In the genomic region with DNA sequence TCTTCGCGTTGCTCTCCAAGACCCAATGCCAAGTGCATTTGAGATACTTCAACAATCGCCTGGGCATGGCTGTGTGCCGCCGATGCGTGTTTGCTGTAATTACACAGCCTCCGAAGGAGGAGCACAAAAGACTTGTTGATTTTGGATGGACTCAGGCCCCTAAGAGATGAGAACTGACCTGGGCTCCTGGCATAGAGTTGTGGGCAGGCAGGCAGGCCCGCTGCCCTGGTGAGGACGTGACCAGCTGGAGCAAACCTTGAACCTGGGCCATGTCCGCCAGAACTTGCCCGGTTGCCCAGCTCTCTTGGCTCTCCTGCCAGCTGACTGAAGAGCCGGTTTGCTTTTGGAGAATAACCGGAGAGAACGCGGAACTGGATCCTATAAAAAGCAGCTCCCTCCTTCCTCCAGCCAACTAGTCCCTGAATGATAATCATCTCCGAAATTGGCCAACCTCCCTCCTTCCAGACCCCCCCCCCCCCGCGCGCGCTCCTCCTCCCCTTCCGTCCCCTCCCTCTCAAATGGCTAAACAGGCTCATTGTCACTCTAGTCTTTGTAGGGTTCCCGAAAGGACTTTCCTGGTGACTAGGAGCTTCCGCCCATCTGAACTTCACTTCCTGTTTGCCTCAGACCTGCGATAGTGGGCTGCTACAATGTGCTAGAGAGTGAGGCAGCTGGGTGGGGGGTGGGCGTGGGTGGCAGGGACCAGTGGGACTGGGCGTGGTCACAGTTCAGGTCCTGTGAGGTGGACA, we compare ENCODE assay signal across 10 mouse cellular contexts.
DNase-seq lines count a peak whose midpoint lies in the region; ATAC-seq and TF ChIP-seq lines count a peak whose summit lies in the region.
"Had no signal": no experiment of that assay in that cellular context is flagged by ENCODE, and none has a peak within 500 bp of the region (broad histone marks: within the 10 kb centered on the region; RNA-seq: fewer than 3 reads in every experiment).

No protein-coding gene starts in this region.

- intact Hi-C loops in left cerebral cortex, adult 2 months (cut with DNase I): no loop called here
- intact Hi-C loops in gastrocnemius, adult 2 months (cut with DNase I): no loop called here

- H3K27ac ChIP-seq in left cerebral cortex, adult 2 months: 0 out of 2 replicates have a peak overlapping the region, but pooled peaks have one; percentile 13
- peak overlapping the region; percentile 67 for H3K27ac ChIP-seq in gastrocnemius, adult 2 months
- no peak overlapping the region for H3K27ac ChIP-seq in lung, postnatal 0 days (ENCODE audit: low read length)
- no peak overlapping the region for H3K27ac ChIP-seq in midbrain, embryonic 11.5 days (ENCODE audit: low read depth, low read length)
- H3K27ac ChIP-seq: neural tube, embryonic 13.5 days had no signal

- no peak for TF ChIP-seq CTCF in left cerebral cortex, adult 2 months (IDR thresholded peaks at IDR 0.05)
- no peak for TF ChIP-seq CTCF in gastrocnemius, adult 2 months (IDR thresholded peaks at IDR 0.05)
- no peak for TF ChIP-seq CTCF in lung, postnatal 0 days (IDR thresholded peaks at IDR 0.05)

- 40% methylated on average over 21 of the region's 26 CpGs for WGBS in lung, postnatal 0 days
- WGBS in midbrain, embryonic 11.5 days: 82% methylated on average over 26 of the region's 26 CpGs

- no peaks in the 10 kb centered on the region for H3K9me3 ChIP-seq in lung, postnatal 0 days (ENCODE audit: low read length)
- H3K9me3 ChIP-seq in midbrain, embryonic 11.5 days (ENCODE audit: control insufficient read depth, low read length): no peaks in the 10 kb centered on the region
- H3K9me3 ChIP-seq: neural tube, embryonic 13.5 days had no signal

- H3K4me1 ChIP-seq in lung, postnatal 0 days (ENCODE audit: insufficient read depth, low read depth, low read length): 0 out of 2 replicates have a peak, but pooled peaks cover 3% of the 10 kb centered on the region
- H3K4me1 ChIP-seq in midbrain, embryonic 11.5 days (ENCODE audit: control insufficient read depth, insufficient read depth, low read length): no peaks in the 10 kb centered on the region

- no peaks in the 10 kb centered on the region for H3K36me3 ChIP-seq in lung, postnatal 0 days (ENCODE audit: insufficient read depth, low read length)
- H3K36me3 ChIP-seq in midbrain, embryonic 11.5 days (ENCODE audit: control insufficient read depth, insufficient read depth, low read length): no peaks in the 10 kb centered on the region
- H3K36me3 ChIP-seq: neural tube, embryonic 13.5 days had no signal

- peak in 1 of 2 experiments; percentile 22 for DNase-seq in left cerebral cortex, adult 2 months (ENCODE audit: extremely low spot score in 1 of 2, low spot score in 2 of 2)
- DNase-seq in left cerebral cortex, adult 9 months (ENCODE audit: low spot score in 2 of 2): no peak
- DNase-seq in adrenal gland, postnatal 36 days: peak; percentile 36 to 61
- DNase-seq in gastrocnemius, adult 2 months: peak; percentile 78
- peak; percentile 53 for DNase-seq in kidney, adult 9 months
- peak; percentile 68 for DNase-seq in lung, postnatal 0 days (ENCODE audit: low spot score)
- DNase-seq in thymus, postnatal 36 days: no peak
- DNase-seq in midbrain, embryonic 11.5 days (ENCODE audit: low spot score, missing footprints): no peak

- ATAC-seq in lung, postnatal 0 days: peak; percentile 75
- ATAC-seq in midbrain, embryonic 11.5 days (ENCODE audit: low FRiP score): no peak
- ATAC-seq: Patski had no signal

- H3K9ac ChIP-seq in lung, postnatal 0 days (replicated peaks; ENCODE audit: low read depth): no peak overlapping the region
- H3K9ac ChIP-seq in midbrain, embryonic 11.5 days (ENCODE audit: low read length): no peak overlapping the region
- H3K9ac ChIP-seq: neural tube, embryonic 13.5 days had no signal

- no peaks in the 10 kb centered on the region for H3K27me3 ChIP-seq in lung, postnatal 0 days (replicated peaks; ENCODE audit: insufficient read depth, low read length)
- H3K27me3 ChIP-seq in midbrain, embryonic 11.5 days (ENCODE audit: control insufficient read depth, insufficient read depth, low read length): no peaks in the 10 kb centered on the region
- H3K27me3 ChIP-seq: Patski had no signal

- H3K4me2 ChIP-seq in lung, postnatal 0 days (replicated peaks; ENCODE audit: low read depth, low read length): peak overlapping the region; percentile 27; the same call in 1 of the 2 replicates
- H3K4me2 ChIP-seq in midbrain, embryonic 11.5 days: no peak overlapping the region
- H3K4me2 ChIP-seq: neural tube, embryonic 13.5 days had no signal

- TF ChIP-seq EP300 in lung, postnatal 0 days (IDR thresholded peaks at IDR 0.05): 0 out of 2 replicates have a peak, but pooled peaks have one; percentile 40

- peak overlapping the region; percentile 6; the same call in 1 of the 2 replicates for H3K4me3 ChIP-seq in left cerebral cortex, adult 2 months
- peak overlapping the region; percentile 60 for H3K4me3 ChIP-seq in gastrocnemius, adult 2 months
- H3K4me3 ChIP-seq in lung, postnatal 0 days (ENCODE audit: low read depth, low read length): no peak overlapping the region
- no peak overlapping the region for H3K4me3 ChIP-seq in midbrain, embryonic 11.5 days (ENCODE audit: low read depth, low read length)
- H3K4me3 ChIP-seq: neural tube, embryonic 13.5 days had no signal

Comparison
In these comparisons a context has a peak if more than half of its experiments do, and no peak if none do; other contexts are left out.
1. DNase-seq: peak in adrenal gland, postnatal 36 days (2 of 2), gastrocnemius, adult 2 months (single experiment), kidney, adult 9 months (single experiment) and lung, postnatal 0 days (single experiment); none in left cerebral cortex, adult 9 months (0 of 2), thymus, postnatal 36 days (0 of 2) and midbrain, embryonic 11.5 days (single experiment).
2. H3K27ac ChIP-seq: peak in left cerebral cortex, adult 2 months (single experiment) and gastrocnemius, adult 2 months (single experiment); none in lung, postnatal 0 days (single experiment) and midbrain, embryonic 11.5 days (single experiment).
3. H3K4me3 ChIP-seq: peak in left cerebral cortex, adult 2 months (single experiment) and gastrocnemius, adult 2 months (single experiment); none in lung, postnatal 0 days (single experiment) and midbrain, embryonic 11.5 days (single experiment).